Mouse (Mus musculus): ENCODE measurements around the gene Fam114a2. TPM values are rescaled to one million over a fixed set of nuclear protein-coding genes. Genes with fewer than 3 reads are reported as not detected.
A peak's percentile ranks its signal among the peaks of the same experiment; 100 is the strongest.

Gene Fam114a2
- polyA plus RNA-seq, 1 experiment = 12.7 TPM

- Histone ChIP-seq H3K36me3 (ENCODE audit: control insufficient read depth, insufficient read depth, low read length) (peaks cover 1% of the 10 kb centered on the region; the same call in 1 of the 2 replicates), H3K4me3 (ENCODE audit: control insufficient read depth, low read depth, low read length) (no peak overlapping the region), H3K27me3 (ENCODE audit: control insufficient read depth, insufficient read depth, low read length) (no peaks in the 10 kb centered on the region), H3K27ac (ENCODE audit: control insufficient read depth, insufficient read depth, low read depth, low read length) (no peak overlapping the region), H3K4me1 (ENCODE audit: control insufficient read depth, insufficient read depth, low read length) (no peaks in the 10 kb centered on the region; the same call in none of the 2 replicates)
- no peak for TF ChIP-seq CTCF (IDR thresholded peaks at IDR 0.05; ENCODE audit: control insufficient read depth, insufficient read depth, insufficient replicate concordance, low read depth, low read length)
- no peak for TF ChIP-seq POLR2A (IDR thresholded peaks at IDR 0.05; ENCODE audit: control insufficient read depth, low read depth, low read length)
Measured at GRCm38 (mm10) chr11:57527506-57527905, 9.1 kb upstream of the Fam114a2 start.

- H3K4me1 ChIP-seq (ENCODE audit: control insufficient read depth, insufficient read depth, low read length) = no peaks in the 10 kb centered on the region; the same call in none of the 2 replicates
- peaks cover 1% of the 10 kb centered on the region; the same call in 1 of the 2 replicates for H3K36me3 ChIP-seq (ENCODE audit: control insufficient read depth, insufficient read depth, low read length)
- H3K27ac ChIP-seq (ENCODE audit: control insufficient read depth, insufficient read depth, low read depth, low read length) = no peak overlapping the region
- H3K4me3 ChIP-seq (ENCODE audit: control insufficient read depth, low read depth, low read length) = no peak overlapping the region
- H3K27me3 ChIP-seq (ENCODE audit: control insufficient read depth, insufficient read depth, low read length) = no peaks in the 10 kb centered on the region
- TF ChIP-seq POLR2A (IDR thresholded peaks at IDR 0.05; ENCODE audit: control insufficient read depth, low read depth, low read length) (no peak), CTCF (IDR thresholded peaks at IDR 0.05; ENCODE audit: control insufficient read depth, insufficient read depth, insufficient replicate concordance, low read depth, low read length) (no peak)
Measured at GRCm38 (mm10) chr11:57525900-57526299, 7.5 kb upstream of the Fam114a2 start.

GRCm38 (mm10) chr11:57524597-57524996, 6.2 kb upstream of the Fam114a2 start:
- Histone ChIP-seq H3K36me3 (ENCODE audit: control insufficient read depth, insufficient read depth, low read length) (no peaks in the 10 kb centered on the region; the same call in 1 of the 2 replicates), H3K4me1 (ENCODE audit: control insufficient read depth, insufficient read depth, low read length) (no peaks in the 10 kb centered on the region; the same call in none of the 2 replicates), H3K4me3 (ENCODE audit: control insufficient read depth, low read depth, low read length) (no peak overlapping the region), H3K27me3 (ENCODE audit: control insufficient read depth, insufficient read depth, low read length) (no peaks in the 10 kb centered on the region), H3K27ac (ENCODE audit: control insufficient read depth, insufficient read depth, low read depth, low read length) (no peak overlapping the region)
- TF ChIP-seq POLR2A (IDR thresholded peaks at IDR 0.05; ENCODE audit: control insufficient read depth, low read depth, low read length) (no peak), CTCF (IDR thresholded peaks at IDR 0.05; ENCODE audit: control insufficient read depth, insufficient read depth, insufficient replicate concordance, low read depth, low read length) (no peak)

GRCm38 (mm10) chr11:57523418-57523817, 5.0 kb upstream of the Fam114a2 start:
- H3K4me3 ChIP-seq (ENCODE audit: control insufficient read depth, low read depth, low read length) = no peak overlapping the region
- H3K27me3 ChIP-seq (ENCODE audit: control insufficient read depth, insufficient read depth, low read length) = no peaks in the 10 kb centered on the region
- no peaks in the 10 kb centered on the region; the same call in 1 of the 2 replicates for H3K36me3 ChIP-seq (ENCODE audit: control insufficient read depth, insufficient read depth, low read length)
- TF ChIP-seq POLR2A (IDR thresholded peaks at IDR 0.05; ENCODE audit: control insufficient read depth, low read depth, low read length) = no peak
- no peak for TF ChIP-seq CTCF (IDR thresholded peaks at IDR 0.05; ENCODE audit: control insufficient read depth, insufficient read depth, insufficient replicate concordance, low read depth, low read length)
- H3K4me1 ChIP-seq (ENCODE audit: control insufficient read depth, insufficient read depth, low read length) = no peaks in the 10 kb centered on the region; the same call in none of the 2 replicates
- no peak overlapping the region for H3K27ac ChIP-seq (ENCODE audit: control insufficient read depth, insufficient read depth, low read depth, low read length)

GRCm38 (mm10) chr11:57522046-57522445, 3.6 kb upstream of the Fam114a2 start:
- Histone ChIP-seq H3K27ac (ENCODE audit: control insufficient read depth, insufficient read depth, low read depth, low read length) (no peak overlapping the region), H3K36me3 (ENCODE audit: control insufficient read depth, insufficient read depth, low read length) (no peaks in the 10 kb centered on the region), H3K4me3 (ENCODE audit: control insufficient read depth, low read depth, low read length) (no peak overlapping the region), H3K27me3 (ENCODE audit: control insufficient read depth, insufficient read depth, low read length) (no peaks in the 10 kb centered on the region), H3K4me1 (ENCODE audit: control insufficient read depth, insufficient read depth, low read length) (peaks cover under 1% of the 10 kb centered on the region)
- no peak for TF ChIP-seq POLR2A (IDR thresholded peaks at IDR 0.05; ENCODE audit: control insufficient read depth, low read depth, low read length)
- TF ChIP-seq CTCF (IDR thresholded peaks at IDR 0.05; ENCODE audit: control insufficient read depth, insufficient read depth, insufficient replicate concordance, low read depth, low read length) = no peak

- Histone ChIP-seq H3K4me3 (ENCODE audit: control insufficient read depth, low read depth, low read length) (no peak overlapping the region), H3K27me3 (ENCODE audit: control insufficient read depth, insufficient read depth, low read length) (no peaks in the 10 kb centered on the region)
Measured at GRCm38 (mm10) chr11:57521206-57521605, 2.8 kb upstream of the Fam114a2 start.

GRCm38 (mm10) chr11:57519304-57519703, 887 bp upstream of the Fam114a2 start:
- peak overlapping the region; percentile 51 for H3K4me3 ChIP-seq (ENCODE audit: control insufficient read depth, low read depth, low read length)
- TF ChIP-seq POLR2A (IDR thresholded peaks at IDR 0.05; ENCODE audit: control insufficient read depth, low read depth, low read length) (no peak), CTCF (IDR thresholded peaks at IDR 0.05; ENCODE audit: control insufficient read depth, insufficient read depth, insufficient replicate concordance, low read depth, low read length) (no peak)
- H3K27ac ChIP-seq (ENCODE audit: control insufficient read depth, insufficient read depth, low read depth, low read length) = 0 out of 2 replicates have a peak overlapping the region, but pooled peaks have one; percentile 29

More at GRCm38 (mm10) chr11:57521206-57521605, 2.8 kb upstream of the Fam114a2 start:
- Histone ChIP-seq H3K36me3 (ENCODE audit: control insufficient read depth, insufficient read depth, low read length) (no peaks in the 10 kb centered on the region), H3K27ac (ENCODE audit: control insufficient read depth, insufficient read depth, low read depth, low read length) (no peak overlapping the region), H3K4me1 (ENCODE audit: control insufficient read depth, insufficient read depth, low read length) (peaks cover 3% of the 10 kb centered on the region)
- TF ChIP-seq CTCF (IDR thresholded peaks at IDR 0.05; ENCODE audit: control insufficient read depth, insufficient read depth, insufficient replicate concordance, low read depth, low read length) = no peak
- no peak for TF ChIP-seq POLR2A (IDR thresholded peaks at IDR 0.05; ENCODE audit: control insufficient read depth, low read depth, low read length)

More at GRCm38 (mm10) chr11:57519304-57519703, 887 bp upstream of the Fam114a2 start:
- Histone ChIP-seq H3K4me1 (ENCODE audit: control insufficient read depth, insufficient read depth, low read length) (peaks cover 3% of the 10 kb centered on the region), H3K27me3 (ENCODE audit: control insufficient read depth, insufficient read depth, low read length) (no peaks in the 10 kb centered on the region), H3K36me3 (ENCODE audit: control insufficient read depth, insufficient read depth, low read length) (no peaks in the 10 kb centered on the region)
